9 mouse cellular contexts compared by ENCODE assay signal in the genomic region with DNA sequence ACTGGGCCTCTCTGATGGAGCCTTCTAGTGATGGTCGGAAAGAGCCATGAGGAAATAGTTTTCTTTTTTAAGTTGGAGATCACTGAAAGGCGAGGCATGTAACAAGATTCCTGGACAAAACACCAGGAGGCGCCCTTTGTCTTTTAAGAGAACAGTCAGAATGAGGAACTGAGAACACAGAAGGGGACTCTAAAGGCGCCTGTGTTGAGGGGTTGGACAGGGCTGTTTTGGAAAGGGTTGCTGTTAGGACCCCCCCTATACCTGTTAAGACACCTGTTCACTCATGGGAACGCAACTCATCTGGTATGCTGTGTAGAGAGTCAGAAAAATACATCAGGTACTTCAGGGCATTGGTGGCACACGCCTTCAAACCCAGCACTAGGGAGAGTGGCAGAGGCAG. TPM values are rescaled to one million over a fixed set of nuclear protein-coding genes. Genes with fewer than 3 reads are reported as not detected.
DNase-seq lines count a peak whose midpoint lies in the region; ATAC-seq and TF ChIP-seq lines count a peak whose summit lies in the region.
"Had no signal": no experiment of that assay in that cellular context is flagged by ENCODE, and none has a peak within 500 bp of the region (broad histone marks: within the 10 kb centered on the region; RNA-seq: fewer than 3 reads in every experiment).

No protein-coding gene starts in this region.

- no peak for ATAC-seq in embryonic facial prominence, embryonic 13.5 days (ENCODE audit: insufficient number of reproducible peaks, insufficient read depth, low FRiP score, low TSS enrichment, low read depth)
- ATAC-seq in neural tube, embryonic 11.5 days (ENCODE audit: insufficient read depth, low FRiP score, low TSS enrichment): no peak

- H3K27me3 ChIP-seq in embryonic facial prominence, embryonic 13.5 days: no peaks in the 10 kb centered on the region
- no peaks in the 10 kb centered on the region for H3K27me3 ChIP-seq in liver, adult 2 months (ENCODE audit: control insufficient read depth, insufficient read depth, low read length)
- no peaks in the 10 kb centered on the region for H3K27me3 ChIP-seq in neural tube, embryonic 11.5 days (ENCODE audit: control insufficient read depth, insufficient read depth, low read length)

- H3K4me2 ChIP-seq in embryonic facial prominence, embryonic 13.5 days: no peak overlapping the region
- no peak overlapping the region for H3K4me2 ChIP-seq in neural tube, embryonic 11.5 days (ENCODE audit: low read depth)

- H3K4me1 ChIP-seq in embryonic facial prominence, embryonic 13.5 days: peaks cover 28% of the 10 kb centered on the region
- peaks cover 9% of the 10 kb centered on the region for H3K4me1 ChIP-seq in liver, adult 2 months (ENCODE audit: control insufficient read depth, insufficient read depth, low read length)
- H3K4me1 ChIP-seq in neural tube, embryonic 11.5 days (ENCODE audit: control insufficient read depth, insufficient read depth, low read length): no peaks in the 10 kb centered on the region; the same call in 1 of the 2 replicates

- TF ChIP-seq CTCF in gastrocnemius, adult 2 months (IDR thresholded peaks at IDR 0.05): peak; percentile 59
- no peak for TF ChIP-seq CTCF in liver, adult 2 months (IDR thresholded peaks at IDR 0.05; ENCODE audit: low read depth, low read length)

- H3K9me3 ChIP-seq in embryonic facial prominence, embryonic 13.5 days: no peaks in the 10 kb centered on the region
- H3K9me3 ChIP-seq in neural tube, embryonic 11.5 days (ENCODE audit: control insufficient read depth, low read length): no peaks in the 10 kb centered on the region

- 0 out of 2 replicates have a peak overlapping the region, but pooled peaks have one; percentile 3 for H3K9ac ChIP-seq in embryonic facial prominence, embryonic 13.5 days
- H3K9ac ChIP-seq in liver, adult 2 months (ENCODE audit: low read depth, low read length): no peak overlapping the region
- H3K9ac ChIP-seq in neural tube, embryonic 11.5 days (ENCODE audit: low read length): no peak overlapping the region

- peak; percentile 40 for DNase-seq in gastrocnemius, adult 2 months
- no peak for DNase-seq in gastrocnemius, postnatal 25 days
- peak; percentile 52 for DNase-seq in urinary bladder, postnatal 25 days (ENCODE audit: low spot score)
- no peak for DNase-seq in urinary bladder, postnatal 10 days (ENCODE audit: low spot score)
- DNase-seq in liver, adult 2 months (ENCODE audit: extremely low read depth, low read depth, low spot score): peak; percentile 30
- peak; percentile 52 for DNase-seq in neural tube, embryonic 11.5 days (ENCODE audit: low spot score)
- DNase-seq in urinary bladder, adult 18-20 months (ENCODE audit: low spot score in 2 of 2): no peak

- TF ChIP-seq POLR2A in liver, adult 2 months (IDR thresholded peaks at IDR 0.05; ENCODE audit: extremely low read depth, insufficient read depth, low read length): no peak

- H3K79me2 ChIP-seq in liver, adult 2 months (ENCODE audit: control insufficient read depth, insufficient read depth, low read length): no peaks in the 10 kb centered on the region; the same call in 1 of the 2 replicates

- H3K36me3 ChIP-seq in embryonic facial prominence, embryonic 13.5 days: peaks cover 50% of the 10 kb centered on the region
- peaks cover 20% of the 10 kb centered on the region; the same call in 1 of the 2 replicates for H3K36me3 ChIP-seq in liver, adult 2 months (ENCODE audit: control insufficient read depth, insufficient read depth, low read length)
- peaks cover 9% of the 10 kb centered on the region for H3K36me3 ChIP-seq in neural tube, embryonic 11.5 days (ENCODE audit: control insufficient read depth, insufficient read depth, low read length)

- H3K4me3 ChIP-seq in gastrocnemius, adult 2 months: no peak overlapping the region
- no peak overlapping the region for H3K4me3 ChIP-seq in embryonic facial prominence, embryonic 13.5 days
- H3K4me3 ChIP-seq in liver, adult 2 months (ENCODE audit: insufficient read depth, low read depth, low read length): no peak overlapping the region
- no peak overlapping the region for H3K4me3 ChIP-seq in neural tube, embryonic 11.5 days (ENCODE audit: low read depth, low read length)

- H3K27ac ChIP-seq in gastrocnemius, adult 2 months: no peak overlapping the region
- no peak overlapping the region for H3K27ac ChIP-seq in embryonic facial prominence, embryonic 13.5 days
- no peak overlapping the region for H3K27ac ChIP-seq in liver, adult 2 months (replicated peaks; ENCODE audit: insufficient read depth, low read depth, low read length)
- no peak overlapping the region for H3K27ac ChIP-seq in neural tube, embryonic 11.5 days (ENCODE audit: low read depth, low read length)

- intact Hi-C loops in gastrocnemius, adult 2 months (cut with DNase I): loop anchor here (2.0 to 10.0 kb wide), 2 partner anchors 27 to 235 kb away; no protein-coding TSS in a partner anchor

- 66% methylated on average over 6 of the region's 6 CpGs for WGBS in embryonic facial prominence, embryonic 13.5 days
- 68% methylated on average over 6 of the region's 6 CpGs for WGBS in liver, adult 2 months
- 70% methylated on average over 6 of the region's 6 CpGs for WGBS in neural tube, embryonic 11.5 days

RNA-seq across cellular contexts. Expression of a gene that starts 1.7 kb away (rescaled TPM):
- 1 to 10 TPM; 7.0 to 8.3 TPM for total RNA-seq in gastrocnemius, adult 2 months (2021)
- total RNA-seq in gastrocnemius, postnatal 25 days (2021): 1 to 10 TPM; 4.6 to 5.0 TPM
- polyA plus RNA-seq in embryonic facial prominence, embryonic 13.5 days (2015; fragmentation: Nextera tagmentation; extraction: Ambion mirVana): 1.3 TPM in 2 replicates
- not detected in 2 replicates for total RNA-seq in liver, adult 2 months (2014; rRNA removed)
- 0.20 and 0.21 TPM in 2 replicates for polyA plus RNA-seq in liver, adult 2 months (2012; rRNA removed)
- polyA plus RNA-seq in neural tube, embryonic 11.5 days (2014; fragmentation: Nextera tagmentation; extraction: Ambion mirVana): 1.1 and 1.8 TPM in 2 replicates

RNA-seq across cellular contexts. Expression of a gene that starts 2.3 kb away (rescaled TPM):
- 10 to 100 TPM; 32.2 to 39.4 TPM for total RNA-seq in gastrocnemius, adult 2 months (2021)
- 10 to 100 TPM; 37.0 to 41.9 TPM for total RNA-seq in gastrocnemius, postnatal 25 days (2021)
- 160 TPM in 2 replicates for polyA plus RNA-seq in embryonic facial prominence, embryonic 13.5 days (2015; fragmentation: Nextera tagmentation; extraction: Ambion mirVana)
- total RNA-seq in liver, adult 2 months (2014; rRNA removed): 21.9 and 30.0 TPM in 2 replicates
- 21.5 and 27.1 TPM in 2 replicates for polyA plus RNA-seq in liver, adult 2 months (2012; rRNA removed)
- polyA plus RNA-seq in neural tube, embryonic 11.5 days (2014; fragmentation: Nextera tagmentation; extraction: Ambion mirVana): 119 and 135 TPM in 2 replicates

RNA-seq across cellular contexts. Expression of a gene that starts 52.2 kb away (rescaled TPM):
- 10 to 100 TPM; 26.9 to 33.3 TPM for total RNA-seq in gastrocnemius, adult 2 months (2021)
- total RNA-seq in gastrocnemius, postnatal 25 days (2021): 10 to 100 TPM; 23.2 to 23.8 TPM
- 39.2 and 40.8 TPM in 2 replicates for polyA plus RNA-seq in embryonic facial prominence, embryonic 13.5 days (2015; fragmentation: Nextera tagmentation; extraction: Ambion mirVana)
- total RNA-seq in liver, adult 2 months (2014; rRNA removed): 8.6 and 8.9 TPM in 2 replicates
- polyA plus RNA-seq in liver, adult 2 months (2012; rRNA removed): 5.8 and 7.6 TPM in 2 replicates
- 48.1 and 57.0 TPM in 2 replicates for polyA plus RNA-seq in neural tube, embryonic 11.5 days (2014; fragmentation: Nextera tagmentation; extraction: Ambion mirVana)

RNA-seq across cellular contexts. Expression of a gene that starts 53.3 kb away (rescaled TPM):
- total RNA-seq in gastrocnemius, adult 2 months (2021): not detected
- total RNA-seq in gastrocnemius, postnatal 25 days (2021): not detected
- polyA plus RNA-seq in embryonic facial prominence, embryonic 13.5 days (2015; fragmentation: Nextera tagmentation; extraction: Ambion mirVana): not detected in 2 replicates
- total RNA-seq in liver, adult 2 months (2014; rRNA removed): not detected in 2 replicates
- not detected in 2 replicates for polyA plus RNA-seq in liver, adult 2 months (2012; rRNA removed)
- not detected in 2 replicates for polyA plus RNA-seq in neural tube, embryonic 11.5 days (2014; fragmentation: Nextera tagmentation; extraction: Ambion mirVana)
- total RNA-seq: adrenal gland, postnatal 4 days had no signal

Comparison
In these comparisons a context has a peak if more than half of its experiments do, and no peak if none do; other contexts are left out.
1. DNase-seq: peak in gastrocnemius, adult 2 months (single experiment), urinary bladder, postnatal 25 days (single experiment), liver, adult 2 months (single experiment) and neural tube, embryonic 11.5 days (single experiment); none in gastrocnemius, postnatal 25 days (single experiment), urinary bladder, postnatal 10 days (single experiment) and urinary bladder, adult 18-20 months (0 of 2).